9 mouse cellular contexts compared by ENCODE assay signal in genomic region chr7:47023530-47023929, GRCm38 (mm10). TPM values are rescaled to one million over a fixed set of nuclear protein-coding genes. Genes with fewer than 3 reads are reported as not detected.
DNase-seq lines count a peak whose midpoint lies in the region; ATAC-seq lines count a peak whose summit lies in the region.
"Had no signal": no experiment of that assay in that cellular context is flagged by ENCODE, and none has a peak within 500 bp of the region (broad histone marks: within the 10 kb centered on the region; RNA-seq: fewer than 3 reads in every experiment).

No protein-coding gene starts in this region.

- DNase-seq in heart, adult 18-20 months, result peak; percentile 77 to 96
- DNase-seq in cerebellum, adult 8-10 months, result peak; percentile 79
- peak; percentile 44 for DNase-seq in hindlimb bud, embryonic 11.5 days (ENCODE audit: extremely low spot score, low read depth, low spot score)
- peak; percentile 84 to 92 for DNase-seq in left cerebral cortex, adult 18-20 months (ENCODE audit: low spot score in 2 of 2)
- peak; percentile 75 for DNase-seq in spleen, adult 12 weeks (ENCODE audit: low spot score)

- H3K27ac ChIP-seq in heart, embryonic 11.5 days (ENCODE audit: low read depth, low read length), result no peak overlapping the region
- no peak overlapping the region for H3K27ac ChIP-seq in midbrain, embryonic 12.5 days (replicated peaks)
- H3K27ac ChIP-seq: neural tube, embryonic 13.5 days had no signal

- 12% methylated on average over 6 of the region's 6 CpGs for WGBS in heart, embryonic 11.5 days (ENCODE audit: insufficient replicate concordance)
- WGBS in midbrain, embryonic 12.5 days, result 19% methylated on average over 6 of the region's 6 CpGs

- no peaks in the 10 kb centered on the region for H3K36me3 ChIP-seq in heart, embryonic 11.5 days (ENCODE audit: control insufficient read depth, insufficient read depth, low read length)
- no peaks in the 10 kb centered on the region for H3K36me3 ChIP-seq in midbrain, embryonic 12.5 days
- H3K36me3 ChIP-seq: neural tube, embryonic 13.5 days had no signal

- H3K4me1 ChIP-seq in heart, embryonic 11.5 days (ENCODE audit: control insufficient read depth, insufficient read depth, low read length), result no peaks in the 10 kb centered on the region
- H3K4me1 ChIP-seq in midbrain, embryonic 12.5 days, result no peaks in the 10 kb centered on the region
- H3K4me1 ChIP-seq: neural tube, embryonic 13.5 days had no signal

- H3K27me3 ChIP-seq in heart, embryonic 11.5 days (ENCODE audit: control insufficient read depth, insufficient read depth, low read length), result no peaks in the 10 kb centered on the region
- peaks cover 7% of the 10 kb centered on the region; the same call in 1 of the 2 replicates for H3K27me3 ChIP-seq in midbrain, embryonic 12.5 days

- ATAC-seq in heart, embryonic 11.5 days (replicated peaks; ENCODE audit: insufficient number of reproducible peaks, low FRiP score, low TSS enrichment), result no peak
- 0 out of 2 replicates have a peak, but pooled peaks have one; percentile 48 for ATAC-seq in frontal cortex, adult (ENCODE audit: low TSS enrichment)
- ATAC-seq in midbrain, embryonic 12.5 days (ENCODE audit: low FRiP score, low read depth), result peak; percentile 19; the same call in 1 of the 2 replicates

- no peak overlapping the region for H3K4me2 ChIP-seq in heart, embryonic 11.5 days
- no peak overlapping the region for H3K4me2 ChIP-seq in midbrain, embryonic 12.5 days (replicated peaks)
- H3K4me2 ChIP-seq: neural tube, embryonic 13.5 days had no signal

- H3K9ac ChIP-seq in heart, embryonic 11.5 days (ENCODE audit: low read depth, low read length), result no peak overlapping the region
- no peak overlapping the region for H3K9ac ChIP-seq in midbrain, embryonic 12.5 days (replicated peaks)
- H3K9ac ChIP-seq: neural tube, embryonic 13.5 days had no signal

- H3K9me3 ChIP-seq in heart, embryonic 11.5 days (replicated peaks; ENCODE audit: control insufficient read depth, low read length), result no peaks in the 10 kb centered on the region
- H3K9me3 ChIP-seq in midbrain, embryonic 12.5 days, result no peaks in the 10 kb centered on the region
- H3K9me3 ChIP-seq: neural tube, embryonic 13.5 days had no signal

- no peak overlapping the region for H3K4me3 ChIP-seq in heart, embryonic 11.5 days (ENCODE audit: low read depth, low read length)
- no peak overlapping the region for H3K4me3 ChIP-seq in midbrain, embryonic 12.5 days
- H3K4me3 ChIP-seq: neural tube, embryonic 13.5 days had no signal

RNA-seq across cellular contexts. Expression of gene Spty2d1, which starts 15.3 kb away (rescaled TPM):
- 1 to 10 TPM; 7.4 to 7.7 TPM for total RNA-seq in heart, adult 18-20 months (2021)
- 15.6 and 18.8 TPM in 2 replicates for polyA plus RNA-seq in heart, embryonic 11.5 days (2014; fragmentation: Nextera tagmentation; extraction: Ambion mirVana)
- total RNA-seq in left cerebral cortex, adult 18-20 months (2021), result 10 to 100 TPM; 17.4 to 20.2 TPM
- 13.1 and 14.0 TPM in 2 replicates for polyA plus RNA-seq in midbrain, embryonic 12.5 days (2016; fragmentation: Nextera tagmentation; extraction: Ambion mirVana)

RNA-seq across cellular contexts. Expression of gene Tmem86a, which starts 26.9 kb away (rescaled TPM):
- total RNA-seq in heart, adult 18-20 months (2021), result 10 to 100 TPM; 19.7 to 20.8 TPM
- 13.7 and 15.5 TPM in 2 replicates for polyA plus RNA-seq in heart, embryonic 11.5 days (2014; fragmentation: Nextera tagmentation; extraction: Ambion mirVana)
- 10 to 100 TPM; 13.2 to 13.5 TPM for total RNA-seq in left cerebral cortex, adult 18-20 months (2021)
- polyA plus RNA-seq in midbrain, embryonic 12.5 days (2016; fragmentation: Nextera tagmentation; extraction: Ambion mirVana), result 16.6 and 17.4 TPM in 2 replicates

RNA-seq across cellular contexts. Expression of gene Gm9999, which starts 40.1 kb away (rescaled TPM):
- total RNA-seq in heart, adult 18-20 months (2021), result not detected
- not detected in 2 replicates for polyA plus RNA-seq in heart, embryonic 11.5 days (2014; fragmentation: Nextera tagmentation; extraction: Ambion mirVana)
- total RNA-seq in left cerebral cortex, adult 18-20 months (2021), result not detected
- not detected in 2 replicates for polyA plus RNA-seq in midbrain, embryonic 12.5 days (2016; fragmentation: Nextera tagmentation; extraction: Ambion mirVana)
- polyA plus RNA-seq: neural tube, embryonic 13.5 days had no signal
